Mouse (Mus musculus) heart, adult 8-10 months (tissue): ENCODE measurements around the gene Atp6v1fnb. TPM values are rescaled to one million over a fixed set of nuclear protein-coding genes. Genes with fewer than 3 reads are reported as not detected.

ENCODE experiments used
- total RNA-seq, 4 experiments: library from RNA; stranded (reverse); gene quantifications; 2 replicates each; pipeline ENCODE4 v1.2.4; 2022

Gene Atp6v1fnb
- total RNA-seq, 4 experiments from 2014 or later, result not detected

Other genes starting within 250 kb of the Atp6v1fnb start
- 1 to 10 TPM; 3.7 to 6.7 (median 6.1) TPM for gene Hilpda, start 198.9 kb upstream of the Atp6v1fnb start, total RNA-seq
- under 1 TPM in 1 of 4 experiments, not detected in 3; 0.59 TPM for gene Fam71f2, start 191.8 kb upstream of the Atp6v1fnb start, total RNA-seq
- gene Fam71f1, start 152.3 kb upstream of the Atp6v1fnb start, total RNA-seq, result not detected
- 100 to 1,000 TPM; 230 to 251 (median 234) TPM for gene Calu, start 123.4 kb upstream of the Atp6v1fnb start, total RNA-seq
- under 1 TPM in 2 of 4 experiments, not detected in 2; 0.22 to 0.79 TPM for gene Opn1sw, start 83.0 kb upstream of the Atp6v1fnb start, total RNA-seq
- gene Ccdc136, start 75.1 kb upstream of the Atp6v1fnb start, total RNA-seq, result 1 to 10 TPM; 1.1 to 2.9 (median 2.5) TPM
- 100 to 1,000 TPM; 195 to 305 (median 272) TPM for gene Flnc, start 38.2 kb upstream of the Atp6v1fnb start, total RNA-seq
- 100 to 1,000 TPM; 128 to 134 (median 131) TPM for gene Atp6v1f, start 3.7 kb upstream of the Atp6v1fnb start, total RNA-seq
- gene Kcp, start 36.5 kb downstream of the Atp6v1fnb start, total RNA-seq, result 1 to 10 TPM; 2.0 to 4.8 (median 2.8) TPM
- gene Irf5, start 55.2 kb downstream of the Atp6v1fnb start, total RNA-seq, result 1 to 10 TPM; 2.0 to 4.0 (median 2.4) TPM
- 10 to 100 TPM; 42.9 to 50.8 (median 46.4) TPM for gene Tnpo3, start 138.4 kb downstream of the Atp6v1fnb start, total RNA-seq
- gene Tspan33, start 222.8 kb downstream of the Atp6v1fnb start, total RNA-seq, result 1 to 10 TPM; 2.0 to 2.7 (median 2.3) TPM